Mouse (Mus musculus) ovary, postnatal 14 days (tissue): ENCODE data around the gene Procr.

Experiments used
- DNase-seq: peaks from one replicate; pipeline ENCODE4 v3.0.0; 2022; ENCODE audit warnings: low spot score

Gene Procr

DNA sequence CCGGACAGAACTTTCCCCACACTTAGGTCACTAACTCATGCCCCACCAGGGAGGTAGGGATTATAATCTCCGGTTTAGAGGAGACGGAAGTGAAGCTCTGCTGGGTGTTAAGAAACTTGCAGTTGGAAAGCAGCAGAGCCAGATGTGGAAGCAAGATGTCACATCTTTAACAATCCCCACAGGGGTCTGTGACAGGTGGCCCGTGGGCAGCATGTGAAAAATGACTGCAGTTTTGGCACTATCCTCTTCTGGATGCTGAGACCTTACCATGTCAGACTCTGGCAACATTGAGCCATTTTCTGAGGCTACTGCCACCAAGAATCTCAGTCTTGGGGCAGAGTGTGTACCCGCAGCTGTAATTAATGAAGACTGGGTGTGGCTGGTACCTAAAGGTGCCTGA is 53.1 kb downstream of the Procr start:
- no peak for DNase-seq
